Mouse (Mus musculus): Measurements from ENCODE around the gene Ube2g2. TPM values are rescaled to one million over a fixed set of nuclear protein-coding genes. Genes with fewer than 3 reads are reported as not detected.
A peak's percentile ranks its signal among the peaks of the same experiment; 100 is the strongest.

Gene Ube2g2
- polyA plus RNA-seq, 1 experiment from 2014 or later: 50.9 TPM

GRCm38 (mm10) chr10:77606855-77607254 lies 15.2 kb upstream of the Ube2g2 start:
- ATAC-seq (ENCODE audit: insufficient read depth) (no peak; the same call in 1 of the 2 replicates), DNase-seq (no peak)
- Histone ChIP-seq H3K4me2 (peak overlapping the region; percentile 98), H3K9ac (peak overlapping the region; percentile 81), H3K4me3 (ENCODE audit: low read depth, low read length) (peak overlapping the region; percentile 77), H3K4me1 (ENCODE audit: insufficient read depth) (peaks cover 12% of the 10 kb centered on the region), H3K27me3 (ENCODE audit: insufficient read depth, low read length) (no peaks in the 10 kb centered on the region), H3K36me3 (ENCODE audit: insufficient read depth) (peaks cover 24% of the 10 kb centered on the region), H3K9me3 (ENCODE audit: low read depth, low read length) (no peaks in the 10 kb centered on the region), H3K27ac (ENCODE audit: low read depth) (peak overlapping the region; percentile 99)
- TF ChIP-seq CTCF (IDR thresholded peaks at IDR 0.05; ENCODE audit: low read depth): no peak
- 33% methylated on average over 7 of the region's 7 CpGs for WGBS

- H3K27me3 ChIP-seq (ENCODE audit: insufficient read depth, low read length): no peaks in the 10 kb centered on the region
- ATAC-seq (ENCODE audit: insufficient read depth) (no peak), DNase-seq (no peak)
- H3K9ac ChIP-seq: peak overlapping the region; percentile 33; the same call in 1 of the 2 replicates
- WGBS: 68% methylated on average over 5 of the region's 5 CpGs
- peak overlapping the region; percentile 98 for H3K4me2 ChIP-seq
- TF ChIP-seq CTCF (IDR thresholded peaks at IDR 0.05; ENCODE audit: low read depth): no peak
- peaks cover 30% of the 10 kb centered on the region for H3K36me3 ChIP-seq (ENCODE audit: insufficient read depth)
- peaks cover 12% of the 10 kb centered on the region for H3K4me1 ChIP-seq (ENCODE audit: insufficient read depth)
- no peak overlapping the region for H3K27ac ChIP-seq (ENCODE audit: low read depth)
- H3K9me3 ChIP-seq (ENCODE audit: low read depth, low read length): no peaks in the 10 kb centered on the region
- H3K4me3 ChIP-seq (ENCODE audit: low read depth, low read length): peak overlapping the region; percentile 77
Observed at GRCm38 (mm10) chr10:77607441-77607840, 14.6 kb upstream of the Ube2g2 start.

GRCm38 (mm10) chr10:77608589-77608988 lies 13.5 kb upstream of the Ube2g2 start:
- ATAC-seq (ENCODE audit: insufficient read depth): no peak
- H3K4me3 ChIP-seq (ENCODE audit: low read depth, low read length): no peak overlapping the region
- H3K9ac ChIP-seq: no peak overlapping the region
- H3K27ac ChIP-seq (ENCODE audit: low read depth): no peak overlapping the region
- 93% methylated on average over 8 of the region's 8 CpGs for WGBS
- DNase-seq: no peak
- H3K36me3 ChIP-seq (ENCODE audit: insufficient read depth): peaks cover 42% of the 10 kb centered on the region
- TF ChIP-seq CTCF (IDR thresholded peaks at IDR 0.05; ENCODE audit: low read depth): no peak
- H3K4me1 ChIP-seq (ENCODE audit: insufficient read depth): peaks cover 12% of the 10 kb centered on the region
- no peak overlapping the region for H3K4me2 ChIP-seq
- H3K9me3 ChIP-seq (ENCODE audit: low read depth, low read length): no peaks in the 10 kb centered on the region
- H3K27me3 ChIP-seq (ENCODE audit: insufficient read depth, low read length): no peaks in the 10 kb centered on the region

- H3K36me3 ChIP-seq (ENCODE audit: insufficient read depth): peaks cover 59% of the 10 kb centered on the region
- 87% methylated on average over 8 of the region's 8 CpGs for WGBS
- peaks cover 12% of the 10 kb centered on the region for H3K4me1 ChIP-seq (ENCODE audit: insufficient read depth)
- no peaks in the 10 kb centered on the region for H3K27me3 ChIP-seq (ENCODE audit: insufficient read depth, low read length)
- H3K9ac ChIP-seq: no peak overlapping the region
- no peak overlapping the region for H3K27ac ChIP-seq (ENCODE audit: low read depth)
- H3K9me3 ChIP-seq (ENCODE audit: low read depth, low read length): no peaks in the 10 kb centered on the region
- no peak for DNase-seq
- H3K4me3 ChIP-seq (ENCODE audit: low read depth, low read length): no peak overlapping the region
- ATAC-seq (ENCODE audit: insufficient read depth): no peak
- no peak for TF ChIP-seq CTCF (IDR thresholded peaks at IDR 0.05; ENCODE audit: low read depth)
- H3K4me2 ChIP-seq: no peak overlapping the region
Observed at GRCm38 (mm10) chr10:77610221-77610961, 11.7 kb upstream of the Ube2g2 start.

GRCm38 (mm10) chr10:77613409-77613808 lies 8.7 kb upstream of the Ube2g2 start:
- peaks cover 89% of the 10 kb centered on the region for H3K36me3 ChIP-seq (ENCODE audit: insufficient read depth)
- no peaks in the 10 kb centered on the region for H3K9me3 ChIP-seq (ENCODE audit: low read depth, low read length)
- no peaks in the 10 kb centered on the region for H3K4me1 ChIP-seq (ENCODE audit: insufficient read depth)
- DNase-seq (peak; percentile 44), ATAC-seq (ENCODE audit: insufficient read depth) (peak; percentile 61; the same call in 1 of the 2 replicates)
- H3K9ac ChIP-seq: no peak overlapping the region
- H3K4me2 ChIP-seq: no peak overlapping the region
- no peak for TF ChIP-seq CTCF (IDR thresholded peaks at IDR 0.05; ENCODE audit: low read depth)
- no peak overlapping the region for H3K4me3 ChIP-seq (ENCODE audit: low read depth, low read length)
- no peaks in the 10 kb centered on the region for H3K27me3 ChIP-seq (ENCODE audit: insufficient read depth, low read length)
- 82% methylated on average over 3 of the region's 3 CpGs for WGBS
- peak overlapping the region; percentile 52; the same call in 1 of the 2 replicates for H3K27ac ChIP-seq (ENCODE audit: low read depth)

GRCm38 (mm10) chr10:77615647-77616046 lies 6.4 kb upstream of the Ube2g2 start:
- no peaks in the 10 kb centered on the region for H3K4me1 ChIP-seq (ENCODE audit: insufficient read depth)
- no peak for TF ChIP-seq CTCF (IDR thresholded peaks at IDR 0.05; ENCODE audit: low read depth)
- no peak overlapping the region for H3K27ac ChIP-seq (ENCODE audit: low read depth)
- no peak overlapping the region for H3K4me2 ChIP-seq
- no peaks in the 10 kb centered on the region for H3K27me3 ChIP-seq (ENCODE audit: insufficient read depth, low read length)
- H3K9me3 ChIP-seq (ENCODE audit: low read depth, low read length): no peaks in the 10 kb centered on the region
- peaks cover 85% of the 10 kb centered on the region for H3K36me3 ChIP-seq (ENCODE audit: insufficient read depth)
- H3K4me3 ChIP-seq (ENCODE audit: low read depth, low read length): no peak overlapping the region
- no peak for DNase-seq
- 92% methylated on average over 8 of the region's 8 CpGs for WGBS
- H3K9ac ChIP-seq: no peak overlapping the region
- no peak for ATAC-seq (ENCODE audit: insufficient read depth)

GRCm38 (mm10) chr10:77616166-77616565 lies 5.9 kb upstream of the Ube2g2 start:
- no peaks in the 10 kb centered on the region for H3K9me3 ChIP-seq (ENCODE audit: low read depth, low read length)
- DNase-seq: no peak
- WGBS: 93% methylated on average over 9 of the region's 9 CpGs
- no peak overlapping the region for H3K27ac ChIP-seq (ENCODE audit: low read depth)
- peaks cover 80% of the 10 kb centered on the region for H3K36me3 ChIP-seq (ENCODE audit: insufficient read depth)
- TF ChIP-seq CTCF (IDR thresholded peaks at IDR 0.05; ENCODE audit: low read depth): peak; percentile 20; the same call in 1 of the 2 replicates
- no peak for ATAC-seq (ENCODE audit: insufficient read depth)
- H3K4me1 ChIP-seq (ENCODE audit: insufficient read depth): no peaks in the 10 kb centered on the region
- no peak overlapping the region for H3K4me2 ChIP-seq
- no peak overlapping the region for H3K4me3 ChIP-seq (ENCODE audit: low read depth, low read length)
- no peaks in the 10 kb centered on the region for H3K27me3 ChIP-seq (ENCODE audit: insufficient read depth, low read length)
- no peak overlapping the region for H3K9ac ChIP-seq
